Mouse (Mus musculus): ENCODE results near the gene Ssr2.

Gene Ssr2

DNA sequence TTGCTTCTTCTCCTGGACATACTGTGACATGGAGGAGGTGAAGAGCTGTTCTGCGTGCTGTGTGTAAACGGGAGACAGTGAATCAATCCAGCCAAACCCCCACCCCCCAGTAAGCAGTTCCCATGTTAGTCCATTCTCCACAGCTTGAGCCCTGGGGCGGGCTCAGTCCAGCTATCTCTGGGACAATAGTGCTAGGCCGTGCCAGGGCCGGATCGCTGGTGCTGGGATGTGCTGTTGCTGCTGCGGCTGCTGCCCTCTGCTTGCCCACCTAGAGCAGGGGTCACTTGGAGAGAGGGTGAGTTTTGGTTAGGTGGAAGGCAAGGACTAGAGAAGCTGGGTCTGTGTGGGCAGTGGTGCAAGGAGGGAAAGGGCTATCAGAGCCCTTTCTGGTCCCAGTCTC is 50.6 kb downstream of the Ssr2 start:
- DNase-seq: no peak

DNA sequence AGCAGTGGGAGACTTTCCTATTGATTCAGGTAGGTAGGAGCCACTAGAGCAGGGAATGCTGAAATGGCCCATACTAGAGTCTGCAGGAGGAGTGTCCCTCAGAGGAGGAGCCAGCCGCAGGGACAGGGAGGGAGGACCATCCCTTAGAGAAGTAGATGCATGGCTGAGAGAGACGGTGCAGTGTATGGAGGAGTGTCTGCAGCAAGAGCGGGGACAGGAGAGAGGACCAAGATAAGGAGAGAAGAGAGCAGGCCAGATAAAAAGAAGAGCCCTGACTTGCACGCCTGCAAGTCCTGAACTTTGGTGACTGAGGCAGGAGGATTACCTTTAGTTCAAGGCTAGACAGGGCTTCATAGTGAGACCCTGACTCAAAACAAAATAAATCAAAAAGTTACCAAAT is 51.4 kb downstream of the Ssr2 start:
- no peak for DNase-seq

DNA sequence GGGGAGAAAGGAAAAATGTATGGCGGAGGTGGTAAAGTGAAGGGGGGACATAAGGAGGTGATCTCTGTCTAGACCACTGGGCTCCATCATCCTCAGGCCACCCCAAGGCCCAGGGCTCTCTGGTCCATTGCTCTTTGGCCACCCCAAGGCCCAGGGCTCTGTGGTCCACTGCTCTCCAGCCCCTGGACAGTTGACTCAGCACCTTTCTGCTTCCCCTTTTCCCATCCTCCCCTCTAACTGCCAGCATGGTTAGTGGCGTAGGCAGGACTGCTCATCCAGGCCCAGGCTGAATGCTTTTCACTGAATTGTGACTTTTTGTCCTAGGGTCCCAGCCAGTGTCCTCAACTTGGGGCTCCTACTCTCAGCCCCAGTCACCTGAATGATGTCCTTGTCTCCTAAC is 51.9 kb downstream of the Ssr2 start:
- peak; percentile 85 for DNase-seq

DNA sequence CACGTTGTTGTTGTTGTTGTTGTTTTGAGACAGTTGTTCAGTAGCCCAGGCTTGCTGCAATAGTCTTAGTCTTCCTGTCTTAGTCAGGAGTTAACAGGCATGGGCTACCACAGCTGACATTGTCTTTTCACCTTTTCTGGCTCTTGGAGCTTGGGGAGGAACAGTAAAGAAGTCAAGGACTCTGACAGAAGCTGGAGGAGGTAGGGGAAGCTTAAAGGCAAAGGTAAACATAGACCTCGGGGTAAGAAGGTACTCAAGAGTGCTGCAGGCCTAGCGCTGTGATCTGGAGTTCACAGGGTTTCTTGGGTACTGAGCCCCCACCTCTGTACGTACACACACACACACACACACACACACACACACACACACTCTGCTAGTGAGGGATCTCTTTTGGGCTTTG is 53.1 kb downstream of the Ssr2 start:
- DNase-seq: no peak

DNA sequence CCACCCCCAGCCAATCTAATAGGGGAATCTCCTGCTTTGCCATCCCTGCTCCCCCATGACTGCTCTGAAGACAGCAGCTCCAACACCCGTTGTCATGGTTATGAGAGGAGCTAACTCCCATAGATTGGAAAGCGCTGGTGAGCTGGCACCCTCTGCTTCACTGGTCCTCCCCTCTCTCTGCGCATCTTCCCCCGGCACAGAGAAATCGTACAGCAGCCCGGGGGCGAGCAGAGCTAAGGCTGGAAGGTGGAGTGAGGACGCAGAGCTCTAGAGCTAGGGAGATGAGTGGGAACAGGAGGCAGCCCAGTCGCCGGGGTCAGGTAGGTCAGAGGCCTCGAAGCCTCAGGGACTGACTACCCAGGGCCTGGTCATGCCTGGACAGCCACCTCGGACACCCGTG is 53.6 kb downstream of the Ssr2 start:
- DNase-seq: no peak

DNA sequence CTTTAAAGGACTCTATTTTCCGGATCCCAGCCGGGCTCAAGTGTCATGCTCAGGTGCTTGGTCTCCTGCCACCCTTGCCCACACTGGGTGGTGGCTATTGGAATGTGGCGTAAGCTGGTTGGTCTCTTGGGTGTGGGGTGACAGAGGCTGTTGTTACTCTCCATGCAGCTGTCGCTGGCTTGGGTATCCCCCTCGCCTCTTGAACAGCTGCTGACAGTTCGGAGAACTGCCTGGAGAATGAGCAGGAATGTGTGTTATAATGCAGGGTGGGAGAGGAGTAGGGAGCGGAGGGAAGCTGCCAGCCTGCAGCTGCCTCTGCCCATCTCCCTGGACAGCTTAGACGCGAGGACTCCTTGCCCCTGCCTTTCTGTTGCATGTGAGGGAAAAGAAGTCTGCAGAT is 54.3 kb downstream of the Ssr2 start:
- DNase-seq: no peak

DNA sequence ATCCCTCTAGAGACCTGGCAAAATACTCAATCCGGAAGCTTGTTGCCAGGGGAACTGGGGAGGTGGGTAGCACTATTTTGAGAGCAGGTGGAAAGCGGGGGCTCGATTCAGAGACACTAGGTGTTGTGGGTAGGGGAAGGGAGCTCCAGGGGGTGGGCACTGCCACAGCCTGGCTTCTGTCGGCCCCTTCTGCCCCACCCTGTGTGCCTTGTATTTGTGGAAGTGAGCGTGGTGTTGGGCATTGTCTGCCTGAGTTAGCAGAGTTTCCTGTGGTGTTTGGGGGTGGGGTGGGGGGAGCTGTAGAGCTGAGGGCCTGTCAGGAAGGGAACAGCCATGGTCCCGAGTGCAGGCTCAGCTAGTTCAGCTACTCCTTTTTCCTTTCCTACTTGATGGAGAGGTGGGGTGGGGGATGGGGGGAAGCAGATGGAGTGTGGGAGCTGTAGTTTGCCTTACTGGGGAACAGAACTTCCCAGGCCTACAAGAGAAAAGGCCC is 55.2 kb downstream of the Ssr2 start:
- peak; percentile 35 for DNase-seq

DNA sequence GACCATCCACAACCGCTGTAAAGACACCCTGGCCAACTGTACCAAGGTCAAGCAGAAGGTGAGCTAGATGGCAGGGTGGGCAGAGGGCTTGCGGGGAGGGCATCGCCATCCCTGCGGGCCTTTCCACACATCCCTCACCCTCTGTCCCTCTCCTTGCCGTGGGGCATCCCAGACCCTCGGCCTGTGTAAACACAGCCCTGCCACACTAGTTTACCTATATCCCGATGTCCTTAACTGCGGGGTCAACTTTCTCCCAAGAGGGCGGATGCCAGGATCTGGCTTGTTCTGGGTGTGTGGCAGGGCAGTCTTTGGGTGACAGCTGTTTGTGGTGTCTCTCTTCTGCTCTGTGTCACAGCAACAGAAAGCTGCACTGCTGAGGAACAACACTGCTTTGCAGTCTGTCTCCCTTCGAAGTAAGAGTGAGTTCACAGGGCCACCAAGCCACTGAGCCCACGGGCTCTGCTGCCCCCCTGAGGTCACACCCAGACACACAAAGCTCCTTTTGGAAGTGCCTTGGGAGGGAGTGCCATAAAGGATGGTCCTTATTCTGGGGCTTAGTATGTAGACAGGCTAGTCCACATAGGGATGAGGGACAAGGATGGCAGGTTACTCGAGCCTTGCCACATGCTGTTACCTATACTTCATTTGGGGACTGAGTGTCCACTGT is 56.4 kb downstream of the Ssr2 start:
- no peak for DNase-seq

DNA sequence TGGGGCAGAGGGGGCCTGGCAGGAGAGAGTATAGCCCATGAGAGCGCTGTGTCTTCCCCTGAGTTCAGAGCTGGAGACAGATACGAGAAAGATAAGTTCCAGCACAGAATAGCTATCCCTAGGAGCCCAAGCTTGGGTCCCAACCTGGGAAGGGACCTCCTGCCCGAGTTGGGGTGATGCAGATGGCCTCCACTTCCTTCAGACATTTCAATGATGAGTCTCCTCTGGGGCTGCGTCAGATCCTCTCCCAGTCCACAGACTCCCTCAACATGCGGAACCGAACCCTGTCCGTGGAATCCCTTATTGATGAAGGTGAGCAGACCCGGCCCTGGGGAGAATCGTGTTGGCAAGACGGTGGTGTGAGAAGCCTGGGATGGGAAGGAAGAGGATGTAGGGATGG is 57.4 kb downstream of the Ssr2 start:
- no peak for DNase-seq

DNA sequence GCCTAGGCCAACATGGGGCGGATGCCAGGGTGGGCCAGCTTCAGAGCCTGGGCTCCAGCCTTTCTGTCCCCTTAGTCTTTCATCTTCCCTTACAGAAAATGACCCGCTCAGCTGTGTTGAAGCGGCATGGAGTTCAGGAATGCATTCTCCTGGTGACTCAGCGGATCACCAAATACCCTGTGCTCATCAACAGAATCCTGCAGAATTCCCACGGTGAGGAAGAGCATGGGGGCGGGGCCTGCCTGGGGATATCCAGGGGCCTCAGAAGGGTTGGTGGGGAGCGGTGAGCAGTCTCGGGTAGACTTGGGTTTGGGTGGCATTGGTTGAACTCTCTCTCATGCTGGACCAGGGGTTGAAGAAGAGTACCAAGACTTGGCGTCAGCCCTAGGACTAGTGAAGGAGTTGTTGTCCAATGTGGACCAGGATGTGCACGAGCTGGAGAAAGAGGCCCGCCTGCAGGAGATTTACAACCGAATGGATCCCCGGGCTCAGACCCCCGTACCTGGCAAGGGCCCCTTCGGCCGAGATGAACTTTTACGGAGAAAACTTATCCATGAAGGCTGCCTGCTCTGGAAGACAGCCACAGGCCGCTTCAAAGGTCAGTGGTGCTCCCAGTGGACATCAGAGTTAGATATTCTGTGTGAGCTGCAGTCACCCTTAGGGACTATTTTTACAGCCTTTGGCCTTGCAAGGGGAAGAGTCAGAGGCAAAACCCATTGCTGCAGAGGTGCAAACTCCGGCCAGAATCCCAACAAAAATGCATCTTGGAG is 60.0 kb downstream of the Ssr2 start:
- peak; percentile 51 for DNase-seq

DNA sequence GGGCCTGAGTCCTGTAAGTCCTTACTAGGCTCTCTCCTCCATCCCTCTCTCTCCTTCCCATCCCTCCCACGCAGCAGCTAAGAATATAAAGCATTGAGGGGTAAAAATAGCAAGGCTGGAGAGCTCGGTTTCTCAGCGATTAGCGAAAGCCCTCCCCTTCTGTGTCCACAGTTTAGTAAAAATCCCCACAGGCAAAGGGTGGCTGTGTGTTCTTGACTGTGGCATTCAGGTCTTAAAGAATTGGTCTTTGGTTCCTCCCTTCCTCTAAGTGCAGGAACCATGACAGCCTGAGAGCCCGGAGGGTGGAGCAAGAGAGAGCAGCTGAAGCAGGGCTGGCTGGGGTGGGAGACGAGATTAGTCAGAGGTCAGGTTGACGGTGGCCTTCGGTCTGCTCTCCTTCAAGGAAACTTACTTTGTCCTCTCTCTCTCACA is 60.9 kb downstream of the Ssr2 start:
- DNase-seq: no peak

DNA sequence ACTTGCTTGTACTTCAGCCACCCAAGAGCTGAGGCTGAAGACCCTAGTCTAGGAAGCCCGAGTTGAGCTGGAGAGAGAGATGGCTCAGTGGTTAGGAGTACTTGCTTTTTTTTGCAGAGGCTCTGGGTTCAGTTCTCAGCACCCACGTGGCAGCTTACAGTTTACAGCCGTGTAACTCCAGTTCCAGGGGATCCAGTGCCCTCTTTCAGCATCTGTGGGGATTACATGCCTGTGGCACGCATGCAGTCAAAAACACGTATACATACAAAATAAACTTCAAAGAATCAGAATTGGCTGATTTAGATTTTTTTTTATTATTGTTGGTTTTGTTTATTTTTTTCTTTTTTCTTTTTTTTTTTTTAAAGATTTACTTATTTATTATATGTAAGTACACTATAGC is 61.5 kb downstream of the Ssr2 start:
- no peak for DNase-seq

Data from kidney, adult 11 months (tissue).